Mouse (Mus musculus): ENCODE measurements around the gene Megf6. TPM values are rescaled to one million over a fixed set of nuclear protein-coding genes. Genes with fewer than 3 reads are reported as not detected.

The Megf6 gene
- total and polyA plus RNA-seq, 3 experiments = not detected

DNA sequence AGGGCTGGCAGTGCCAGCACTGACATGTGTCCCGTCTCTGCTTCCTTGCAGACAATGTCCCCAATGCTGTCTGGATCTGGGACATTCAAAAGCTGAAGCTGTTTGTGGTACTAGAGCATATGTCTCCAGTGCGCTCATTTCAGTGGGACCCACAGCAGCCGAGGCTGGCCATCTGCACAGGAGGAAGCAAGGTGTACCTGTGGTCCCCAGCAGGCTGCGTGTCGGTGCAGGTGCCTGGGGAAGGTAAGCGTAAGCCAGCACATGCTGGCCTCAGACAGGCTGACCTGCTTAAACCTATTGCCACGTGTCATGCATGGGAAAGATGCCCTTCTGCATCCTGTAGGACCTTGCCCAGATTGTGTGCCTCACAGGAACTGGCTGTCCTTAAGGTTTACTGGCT, 14.5 kb upstream of the Megf6 start:
- Histone ChIP-seq H3K27ac (ENCODE audit: insufficient read depth, low read depth) (no peak overlapping the region), H3K27me3 (replicated peaks) (no peaks in the 10 kb centered on the region), H3K4me1 (ENCODE audit: control insufficient read depth in 1 of 2, insufficient read depth in 2 of 2) (peaks cover 8 to 32% of the 10 kb centered on the region in 2 experiments), H3K79me2 (replicated peaks; ENCODE audit: control insufficient read depth, extremely low read depth, insufficient read depth, poor library complexity, severe bottlenecking) (no peaks in the 10 kb centered on the region), H3K4me3 (replicated peaks in 1 of 3; ENCODE audit: low read depth in 2 of 3, low read length in 2 of 3, poor library complexity in 1 of 3) (no peak overlapping the region), H3K36me3 (replicated peaks in 1 of 2; ENCODE audit: control insufficient read depth in 1 of 2, insufficient read depth in 1 of 2, low read length in 1 of 2) (peaks cover 75 to 81% of the 10 kb centered on the region in 2 experiments), H3K9ac (ENCODE audit: insufficient read depth, low read depth) (no peak overlapping the region), H3K4me2 (ENCODE audit: insufficient read depth, low read depth, poor library complexity, severe bottlenecking) (no peak overlapping the region), H3K9me3 (replicated peaks; ENCODE audit: low read length) (no peaks in the 10 kb centered on the region)
- no peak for TF ChIP-seq NRF1 (IDR thresholded peaks at IDR 0.05; ENCODE audit: low read depth, low read length)
- TF ChIP-seq RCOR1 (conservative IDR thresholded peaks at IDR 0.05; ENCODE audit: low read depth, low read length) = no peak
- no peak for TF ChIP-seq MYC (IDR thresholded peaks at IDR 0.05; ENCODE audit: low read depth, low read length)
- TF ChIP-seq CHD1 (IDR thresholded peaks at IDR 0.05; ENCODE audit: low read depth, low read length) = no peak
- TF ChIP-seq BHLHE40 (IDR thresholded peaks at IDR 0.05; ENCODE audit: low read depth, low read length) = no peak
- TF ChIP-seq E2F4 (IDR thresholded peaks at IDR 0.05; ENCODE audit: insufficient replicate concordance, low read depth, low read length) = no peak
- TF ChIP-seq NELFE (IDR thresholded peaks at IDR 0.05; ENCODE audit: low read depth, low read length) = no peak
- no peak for TF ChIP-seq PAX5 (IDR thresholded peaks at IDR 0.05; ENCODE audit: low read length)
- no peak for TF ChIP-seq POLR2AphosphoS2 (IDR thresholded peaks at IDR 0.05; ENCODE audit: low read depth, low read length)
- TF ChIP-seq MEF2A (IDR thresholded peaks at IDR 0.05; ENCODE audit: borderline replicate concordance, low read depth, low read length) = no peak
- no peak for TF ChIP-seq RAD21 (IDR thresholded peaks at IDR 0.05; ENCODE audit: low read depth, low read length)
- TF ChIP-seq ETS1 (conservative IDR thresholded peaks at IDR 0.05; ENCODE audit: low read depth, low read length) = no peak
- TF ChIP-seq USF1 (IDR thresholded peaks at IDR 0.05; ENCODE audit: low read depth, low read length) = no peak
- TF ChIP-seq MAX (IDR thresholded peaks at IDR 0.05; ENCODE audit: low read length) = no peak
- no peak for TF ChIP-seq UBTF (IDR thresholded peaks at IDR 0.05; ENCODE audit: low read depth, low read length)
- no peak for TF ChIP-seq SMC3 (IDR thresholded peaks at IDR 0.05; ENCODE audit: low read depth, low read length)
- TF ChIP-seq MAFK (IDR thresholded peaks at IDR 0.05; ENCODE audit: insufficient replicate concordance, low read length) = no peak
- TF ChIP-seq TCF12 (IDR thresholded peaks at IDR 0.05; ENCODE audit: low read depth, low read length) = no peak
- no peak for TF ChIP-seq EP300 (IDR thresholded peaks at IDR 0.05; ENCODE audit: low read length)
- DNase-seq (ENCODE audit: extremely low read depth) = no peak
- dilution Hi-C loops (cut with MboI; ENCODE audit: extremely low pct_ligation_motif_present, extremely low pct_unique_long_range_greater_than_20kb, low sequenced_read_pairs) (no loop called here), in situ Hi-C loops (cut with MboI; ENCODE audit: low pct_ligation_motif_present, low pct_unique_long_range_greater_than_20kb, low sequenced_read_pairs) (no loop called here)

DNA sequence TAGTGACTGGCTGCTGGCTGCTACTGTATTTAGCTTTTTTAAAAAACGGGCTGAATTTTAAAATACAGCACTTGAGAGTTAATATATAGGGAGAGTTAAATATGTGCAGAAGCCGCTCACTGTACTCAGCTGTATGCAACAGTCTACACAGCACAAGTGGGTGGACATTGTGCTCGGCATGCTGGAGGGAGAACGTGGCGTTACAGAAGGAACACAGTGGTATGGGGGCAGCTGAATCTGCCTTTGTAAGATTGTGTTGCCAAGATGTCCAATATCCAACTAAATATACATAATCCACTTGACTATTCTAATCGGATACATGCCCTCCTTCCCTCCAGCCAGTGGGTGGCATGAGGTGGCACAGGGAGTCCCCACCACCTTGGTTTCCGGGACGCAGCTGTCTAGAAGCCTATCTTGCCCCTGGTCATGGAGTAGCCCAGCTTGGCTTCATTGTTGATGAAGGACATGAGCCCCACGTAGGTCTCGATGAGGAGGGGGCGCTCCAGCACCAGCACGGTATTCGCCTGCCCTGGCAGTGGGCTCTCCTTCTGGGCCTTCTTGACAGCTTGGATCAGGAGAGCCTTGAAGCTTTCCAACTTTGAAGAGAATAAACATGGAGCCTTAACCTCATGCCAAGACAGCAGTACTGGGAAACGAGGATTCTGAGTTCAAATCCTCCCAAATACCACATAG, 12.4 kb upstream of the Megf6 start:
- in situ Hi-C loops (cut with MboI; ENCODE audit: low pct_ligation_motif_present, low pct_unique_long_range_greater_than_20kb, low sequenced_read_pairs) (no loop called here), dilution Hi-C loops (cut with MboI; ENCODE audit: extremely low pct_ligation_motif_present, extremely low pct_unique_long_range_greater_than_20kb, low sequenced_read_pairs) (no loop called here)
- TF ChIP-seq MEF2A (IDR thresholded peaks at IDR 0.05; ENCODE audit: borderline replicate concordance, low read depth, low read length) = no peak
- TF ChIP-seq JUN (IDR thresholded peaks at IDR 0.05; ENCODE audit: insufficient read depth, low read depth, low read length) = no peak
- no peak for TF ChIP-seq RCOR1 (conservative IDR thresholded peaks at IDR 0.05; ENCODE audit: low read depth, low read length)
- no peak for TF ChIP-seq UBTF (IDR thresholded peaks at IDR 0.05; ENCODE audit: low read depth, low read length)
- no peak for TF ChIP-seq EP300 (IDR thresholded peaks at IDR 0.05; ENCODE audit: low read length)
- TF ChIP-seq CHD1 (IDR thresholded peaks at IDR 0.05; ENCODE audit: low read depth, low read length) = no peak
- no peak for TF ChIP-seq POLR2AphosphoS2 (IDR thresholded peaks at IDR 0.05; ENCODE audit: low read depth, low read length)
- TF ChIP-seq GABPA (IDR thresholded peaks at IDR 0.05; ENCODE audit: insufficient replicate concordance, low read depth, low read length) = no peak
- no peak for TF ChIP-seq TBP (conservative IDR thresholded peaks at IDR 0.05; ENCODE audit: low read depth, low read length)
- no peak for TF ChIP-seq ZC3H11A (IDR thresholded peaks at IDR 0.05; ENCODE audit: low read depth, low read length)
- no peak for TF ChIP-seq MYC (IDR thresholded peaks at IDR 0.05; ENCODE audit: low read depth, low read length)
- no peak for TF ChIP-seq MXI1 (IDR thresholded peaks at IDR 0.05; ENCODE audit: low read depth, low read length)
- no peak for TF ChIP-seq ELF1 (IDR thresholded peaks at IDR 0.05; ENCODE audit: low read depth, low read length)
- no peak overlapping the region for H3K4me2 ChIP-seq (ENCODE audit: insufficient read depth, low read depth, poor library complexity, severe bottlenecking)
- H3K27ac ChIP-seq (ENCODE audit: insufficient read depth, low read depth) = no peak overlapping the region
- H3K4me1 ChIP-seq (ENCODE audit: control insufficient read depth in 1 of 2, insufficient read depth in 2 of 2) = peaks cover 13 to 38% of the 10 kb centered on the region in 2 experiments
- H3K9ac ChIP-seq (ENCODE audit: insufficient read depth, low read depth) = no peak overlapping the region
- no peaks in the 10 kb centered on the region for H3K27me3 ChIP-seq (replicated peaks)
- peaks cover 55 to 61% of the 10 kb centered on the region in 2 experiments for H3K36me3 ChIP-seq (replicated peaks in 1 of 2; ENCODE audit: control insufficient read depth in 1 of 2, insufficient read depth in 1 of 2, low read length in 1 of 2)
- H3K79me2 ChIP-seq (replicated peaks; ENCODE audit: control insufficient read depth, extremely low read depth, insufficient read depth, poor library complexity, severe bottlenecking) = no peaks in the 10 kb centered on the region
- no peak for DNase-seq (ENCODE audit: extremely low read depth)
- no peaks in the 10 kb centered on the region for H3K9me3 ChIP-seq (replicated peaks; ENCODE audit: low read length)
- H3K4me3 ChIP-seq (replicated peaks in 1 of 3; ENCODE audit: low read depth in 2 of 3, low read length in 2 of 3, poor library complexity in 1 of 3) = no peak overlapping the region

Data from CH12.LX (cell line).